Mouse (Mus musculus): Measurements from ENCODE around the gene Atg16l2. TPM values are rescaled to one million over a fixed set of nuclear protein-coding genes. Genes with fewer than 3 reads are reported as not detected.

Atg16l2 gene
- polyA plus RNA-seq, 1 experiment from 2014 or later: 13.7 TPM

GRCm38 (mm10) chr7:101253071-101253470, 49.0 kb downstream of the Atg16l2 start:
- Histone ChIP-seq H3K9me3 (replicated peaks; ENCODE audit: control insufficient read depth, low read length) (no peaks in the 10 kb centered on the region), H3K4me3 (ENCODE audit: low read depth, low read length) (no peak overlapping the region), H3K9ac (ENCODE audit: low read depth, low read length) (no peak overlapping the region), H3K36me3 (ENCODE audit: control insufficient read depth, insufficient read depth, low read length) (0 out of 2 replicates have a peak, but pooled peaks cover 2% of the 10 kb centered on the region), H3K27ac (ENCODE audit: low read depth, low read length) (no peak overlapping the region), H3K4me1 (ENCODE audit: control insufficient read depth, insufficient read depth, low read length) (no peaks in the 10 kb centered on the region), H3K27me3 (ENCODE audit: control insufficient read depth, insufficient read depth, low read length) (no peaks in the 10 kb centered on the region), H3K4me2 (no peak overlapping the region)
- WGBS (ENCODE audit: insufficient replicate concordance): 65% methylated on average over 2 of the region's 2 CpGs
- no peak for ATAC-seq (replicated peaks; ENCODE audit: insufficient number of reproducible peaks, low FRiP score, low TSS enrichment)

- Histone ChIP-seq H3K9ac (ENCODE audit: low read depth, low read length) (no peak overlapping the region), H3K4me2 (no peak overlapping the region), H3K4me1 (ENCODE audit: control insufficient read depth, insufficient read depth, low read length) (no peaks in the 10 kb centered on the region), H3K9me3 (replicated peaks; ENCODE audit: control insufficient read depth, low read length) (no peaks in the 10 kb centered on the region), H3K27ac (ENCODE audit: low read depth, low read length) (no peak overlapping the region), H3K36me3 (ENCODE audit: control insufficient read depth, insufficient read depth, low read length) (0 out of 2 replicates have a peak, but pooled peaks cover 2% of the 10 kb centered on the region), H3K4me3 (ENCODE audit: low read depth, low read length) (no peak overlapping the region), H3K27me3 (ENCODE audit: control insufficient read depth, insufficient read depth, low read length) (no peaks in the 10 kb centered on the region)
- 70% methylated on average over 2 of the region's 2 CpGs for WGBS (ENCODE audit: insufficient replicate concordance)
- ATAC-seq (replicated peaks; ENCODE audit: insufficient number of reproducible peaks, low FRiP score, low TSS enrichment): no peak
These were observed 52.9 kb downstream of the Atg16l2 start for GRCm38 (mm10) chr7:101249173-101249572.

- no peak for ATAC-seq (replicated peaks; ENCODE audit: insufficient number of reproducible peaks, low FRiP score, low TSS enrichment)
- H3K9ac ChIP-seq (ENCODE audit: low read depth, low read length): no peak overlapping the region
These were observed 53.3 kb downstream of the Atg16l2 start for GRCm38 (mm10) chr7:101248760-101249159.

GRCm38 (mm10) chr7:101236712-101237473, 65.2 kb downstream of the Atg16l2 start:
- Histone ChIP-seq H3K36me3 (ENCODE audit: control insufficient read depth, insufficient read depth, low read length) (no peaks in the 10 kb centered on the region), H3K27ac (ENCODE audit: low read depth, low read length) (no peak overlapping the region), H3K9ac (ENCODE audit: low read depth, low read length) (no peak overlapping the region), H3K4me2 (no peak overlapping the region), H3K4me3 (ENCODE audit: low read depth, low read length) (no peak overlapping the region), H3K4me1 (ENCODE audit: control insufficient read depth, insufficient read depth, low read length) (no peaks in the 10 kb centered on the region), H3K27me3 (ENCODE audit: control insufficient read depth, insufficient read depth, low read length) (no peaks in the 10 kb centered on the region), H3K9me3 (replicated peaks; ENCODE audit: control insufficient read depth, low read length) (no peaks in the 10 kb centered on the region)
- no peak for ATAC-seq (replicated peaks; ENCODE audit: insufficient number of reproducible peaks, low FRiP score, low TSS enrichment)
- WGBS (ENCODE audit: insufficient replicate concordance): 88% methylated on average over 8 of the region's 8 CpGs

More at GRCm38 (mm10) chr7:101248760-101249159, 53.3 kb downstream of the Atg16l2 start:
- WGBS (ENCODE audit: insufficient replicate concordance): 85% methylated on average over 4 of the region's 4 CpGs
- 0 out of 2 replicates have a peak, but pooled peaks cover 2% of the 10 kb centered on the region for H3K36me3 ChIP-seq (ENCODE audit: control insufficient read depth, insufficient read depth, low read length)
- H3K4me2 ChIP-seq: no peak overlapping the region
- H3K4me1 ChIP-seq (ENCODE audit: control insufficient read depth, insufficient read depth, low read length): no peaks in the 10 kb centered on the region
- H3K9me3 ChIP-seq (replicated peaks; ENCODE audit: control insufficient read depth, low read length): no peaks in the 10 kb centered on the region
- H3K4me3 ChIP-seq (ENCODE audit: low read depth, low read length): no peak overlapping the region
- H3K27me3 ChIP-seq (ENCODE audit: control insufficient read depth, insufficient read depth, low read length): no peaks in the 10 kb centered on the region
- H3K27ac ChIP-seq (ENCODE audit: low read depth, low read length): no peak overlapping the region

- ATAC-seq (replicated peaks; ENCODE audit: insufficient number of reproducible peaks, low FRiP score, low TSS enrichment): no peak
- H3K9me3 ChIP-seq (replicated peaks; ENCODE audit: control insufficient read depth, low read length): no peaks in the 10 kb centered on the region
- H3K27me3 ChIP-seq (ENCODE audit: control insufficient read depth, insufficient read depth, low read length): no peaks in the 10 kb centered on the region
- H3K9ac ChIP-seq (ENCODE audit: low read depth, low read length): no peak overlapping the region
- H3K4me2 ChIP-seq: no peak overlapping the region
- no peaks in the 10 kb centered on the region for H3K36me3 ChIP-seq (ENCODE audit: control insufficient read depth, insufficient read depth, low read length)
- H3K4me3 ChIP-seq (ENCODE audit: low read depth, low read length): no peak overlapping the region
- H3K27ac ChIP-seq (ENCODE audit: low read depth, low read length): no peak overlapping the region
- 0 out of 2 replicates have a peak, but pooled peaks cover 3% of the 10 kb centered on the region for H3K4me1 ChIP-seq (ENCODE audit: control insufficient read depth, insufficient read depth, low read length)
- whole genome bisulfite sequencing (ENCODE audit: insufficient replicate concordance): 79% methylated on average over 3 of the region's 3 CpGs
These were observed 69.3 kb downstream of the Atg16l2 start for GRCm38 (mm10) chr7:101232716-101233115.

- no peak overlapping the region for H3K4me2 ChIP-seq
- WGBS (ENCODE audit: insufficient replicate concordance): 40% methylated on average over 2 of the region's 2 CpGs
- no peak overlapping the region for H3K27ac ChIP-seq (ENCODE audit: low read depth, low read length)
- H3K36me3 ChIP-seq (ENCODE audit: control insufficient read depth, insufficient read depth, low read length): no peaks in the 10 kb centered on the region
- ATAC-seq (replicated peaks; ENCODE audit: insufficient number of reproducible peaks, low FRiP score, low TSS enrichment): no peak
- H3K4me1 ChIP-seq (ENCODE audit: control insufficient read depth, insufficient read depth, low read length): 0 out of 2 replicates have a peak, but pooled peaks cover 3% of the 10 kb centered on the region
- H3K9me3 ChIP-seq (replicated peaks; ENCODE audit: control insufficient read depth, low read length): no peaks in the 10 kb centered on the region
- no peak overlapping the region for H3K4me3 ChIP-seq (ENCODE audit: low read depth, low read length)
- no peaks in the 10 kb centered on the region for H3K27me3 ChIP-seq (ENCODE audit: control insufficient read depth, insufficient read depth, low read length)
- no peak overlapping the region for H3K9ac ChIP-seq (ENCODE audit: low read depth, low read length)
These were observed 70.6 kb downstream of the Atg16l2 start for GRCm38 (mm10) chr7:101231458-101231857.

- Histone ChIP-seq H3K9ac (ENCODE audit: low read depth, low read length) (no peak overlapping the region), H3K4me3 (ENCODE audit: low read depth, low read length) (no peak overlapping the region), H3K36me3 (ENCODE audit: control insufficient read depth, insufficient read depth, low read length) (no peaks in the 10 kb centered on the region), H3K4me2 (no peak overlapping the region), H3K9me3 (replicated peaks; ENCODE audit: control insufficient read depth, low read length) (no peaks in the 10 kb centered on the region), H3K27ac (ENCODE audit: low read depth, low read length) (no peak overlapping the region), H3K4me1 (ENCODE audit: control insufficient read depth, insufficient read depth, low read length) (0 out of 2 replicates have a peak, but pooled peaks cover 3% of the 10 kb centered on the region), H3K27me3 (ENCODE audit: control insufficient read depth, insufficient read depth, low read length) (no peaks in the 10 kb centered on the region)
- no peak for ATAC-seq (replicated peaks; ENCODE audit: insufficient number of reproducible peaks, low FRiP score, low TSS enrichment)
- 60% methylated on average over 1 of the region's 1 CpGs for WGBS (ENCODE audit: insufficient replicate concordance)
These were observed 72.7 kb downstream of the Atg16l2 start for GRCm38 (mm10) chr7:101229336-101229735.

GRCm38 (mm10) chr7:101223501-101223900, 78.5 kb downstream of the Atg16l2 start:
- Histone ChIP-seq H3K9me3 (replicated peaks; ENCODE audit: control insufficient read depth, low read length) (no peaks in the 10 kb centered on the region), H3K4me3 (ENCODE audit: low read depth, low read length) (no peak overlapping the region), H3K36me3 (ENCODE audit: control insufficient read depth, insufficient read depth, low read length) (no peaks in the 10 kb centered on the region), H3K27me3 (ENCODE audit: control insufficient read depth, insufficient read depth, low read length) (no peaks in the 10 kb centered on the region), H3K27ac (ENCODE audit: low read depth, low read length) (no peak overlapping the region), H3K9ac (ENCODE audit: low read depth, low read length) (no peak overlapping the region), H3K4me2 (no peak overlapping the region), H3K4me1 (ENCODE audit: control insufficient read depth, insufficient read depth, low read length) (no peaks in the 10 kb centered on the region)
- 83% methylated on average over 2 of the region's 2 CpGs for WGBS (ENCODE audit: insufficient replicate concordance)
- ATAC-seq (replicated peaks; ENCODE audit: insufficient number of reproducible peaks, low FRiP score, low TSS enrichment): no peak

- ATAC-seq (replicated peaks; ENCODE audit: insufficient number of reproducible peaks, low FRiP score, low TSS enrichment): no peak
- H3K9ac ChIP-seq (ENCODE audit: low read depth, low read length): no peak overlapping the region
- WGBS (ENCODE audit: insufficient replicate concordance): 83% methylated on average over 2 of the region's 2 CpGs
These were observed 85.3 kb downstream of the Atg16l2 start for GRCm38 (mm10) chr7:101216724-101217123.

More at GRCm38 (mm10) chr7:101216724-101217123, 85.3 kb downstream of the Atg16l2 start:
- Histone ChIP-seq H3K36me3 (ENCODE audit: control insufficient read depth, insufficient read depth, low read length) (no peaks in the 10 kb centered on the region), H3K4me3 (ENCODE audit: low read depth, low read length) (no peak overlapping the region), H3K9me3 (replicated peaks; ENCODE audit: control insufficient read depth, low read length) (no peaks in the 10 kb centered on the region), H3K27ac (ENCODE audit: low read depth, low read length) (no peak overlapping the region), H3K4me1 (ENCODE audit: control insufficient read depth, insufficient read depth, low read length) (no peaks in the 10 kb centered on the region), H3K4me2 (no peak overlapping the region), H3K27me3 (ENCODE audit: control insufficient read depth, insufficient read depth, low read length) (no peaks in the 10 kb centered on the region)
